Mouse (Mus musculus) brain, embryonic 14.5 days (tissue): ENCODE measurements around the gene Gipr.

ENCODE experiments used
- CTCF ChIP-seq: fragments of 200-500 bp; IDR thresholded peaks from 2 replicates; pipeline ENCODE4 v1.5.1; 2012; ENCODE audit warnings: inconsistent platforms, mild to moderate bottlenecking, moderate library complexity, borderline replicate concordance; ENCODE audit not compliant: insufficient read depth, insufficient read length; ENCODE audit errors: extremely low read depth
- POLR2A ChIP-seq: fragments of 200-500 bp; IDR thresholded peaks from 2 replicates; pipeline ENCODE4 v1.6.1; 2012; ENCODE audit warnings: mild to moderate bottlenecking, inconsistent platforms, borderline replicate concordance; ENCODE audit not compliant: poor library complexity, insufficient read depth, insufficient read length, severe bottlenecking; ENCODE audit errors: extremely low read depth

DNA sequence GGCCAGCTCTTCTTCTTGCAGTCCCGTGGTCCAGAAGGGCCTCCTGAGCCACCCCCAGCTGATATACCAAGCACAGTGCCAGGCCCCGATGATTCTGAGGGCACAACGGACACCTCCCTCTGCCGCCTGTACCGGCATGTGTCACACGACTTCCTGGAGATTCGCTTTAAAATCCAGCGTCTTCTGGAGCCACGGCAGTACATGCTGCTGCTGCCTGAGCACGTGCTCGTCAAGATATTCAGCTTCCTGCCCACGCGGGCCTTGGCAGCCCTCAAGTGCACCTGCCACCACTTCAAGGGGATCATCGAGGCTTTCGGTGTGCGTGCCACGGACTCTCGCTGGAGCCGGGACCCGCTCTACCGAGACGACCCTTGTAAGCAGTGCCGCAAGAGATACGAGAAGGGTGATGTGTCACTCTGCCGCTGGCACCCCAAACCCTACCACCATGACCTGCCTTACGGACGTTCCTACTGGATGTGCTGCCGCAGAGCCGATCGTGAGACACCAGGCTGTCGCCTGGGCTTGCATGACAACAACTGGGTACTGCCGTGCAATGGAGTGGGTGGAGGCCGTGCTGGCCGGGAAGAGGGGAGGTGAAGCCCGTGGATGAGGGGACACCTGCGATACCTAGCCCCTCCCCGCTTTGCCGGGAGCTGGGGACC is 29.1 kb downstream of the Gipr start:
- no peak for TF ChIP-seq CTCF
- TF ChIP-seq POLR2A: no peak
